Mouse (Mus musculus) megakaryocyte-erythroid progenitor cell, adult 5-6 weeks (primary cell): ENCODE measurements around the gene Dtx4. TPM values are rescaled to one million over a fixed set of nuclear protein-coding genes. Genes with fewer than 3 reads are reported as not detected.

ENCODE experiments used
- ATAC-seq: replicated peaks from 2 replicates; pipeline ENCODE4 v1.8.0; 2016; ENCODE audit warnings: mild to moderate bottlenecking, inconsistent platforms; ENCODE audit not compliant: severe bottlenecking, poor library complexity, low FRiP score, low TSS enrichment
- total RNA-seq, 2 experiments: library from RNA; stranded (forward) in 1 of 2; stranded (reverse) in 1 of 2; fragments of 200-1000, 215-1000 nt in 1 of 2; fragments of >200 nt in 1 of 2; fragmentation: Nextera tagmentation in 1 of 2; gene quantifications; 2 replicates each; pipeline ENCODE4 v1.2.3; 2014 to 2017

Gene Dtx4
- total RNA-seq, 2 experiments from 2014 or later, result not detected

DNA sequence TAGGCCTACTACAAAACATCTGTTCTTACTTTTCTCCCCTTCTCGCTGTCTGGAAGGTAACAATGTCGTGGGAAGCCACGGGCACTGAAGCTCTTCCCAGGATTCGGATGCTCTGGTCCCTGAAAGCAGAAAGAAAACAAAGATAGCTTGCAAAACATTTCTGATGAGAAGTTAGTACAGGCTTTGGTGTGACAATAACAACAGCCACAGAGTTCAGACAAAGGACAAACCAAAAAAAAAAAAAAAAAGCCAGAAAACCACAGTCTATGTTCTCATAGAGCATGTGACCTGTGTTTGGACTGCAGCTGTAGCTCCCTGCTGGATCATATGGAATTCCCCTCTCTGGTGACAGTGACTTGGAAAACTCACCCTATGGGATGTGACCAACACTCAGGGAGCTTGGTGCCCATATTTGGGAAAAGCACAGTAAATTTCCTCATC is 28.0 kb downstream of the Dtx4 start:
- no peak for ATAC-seq

DNA sequence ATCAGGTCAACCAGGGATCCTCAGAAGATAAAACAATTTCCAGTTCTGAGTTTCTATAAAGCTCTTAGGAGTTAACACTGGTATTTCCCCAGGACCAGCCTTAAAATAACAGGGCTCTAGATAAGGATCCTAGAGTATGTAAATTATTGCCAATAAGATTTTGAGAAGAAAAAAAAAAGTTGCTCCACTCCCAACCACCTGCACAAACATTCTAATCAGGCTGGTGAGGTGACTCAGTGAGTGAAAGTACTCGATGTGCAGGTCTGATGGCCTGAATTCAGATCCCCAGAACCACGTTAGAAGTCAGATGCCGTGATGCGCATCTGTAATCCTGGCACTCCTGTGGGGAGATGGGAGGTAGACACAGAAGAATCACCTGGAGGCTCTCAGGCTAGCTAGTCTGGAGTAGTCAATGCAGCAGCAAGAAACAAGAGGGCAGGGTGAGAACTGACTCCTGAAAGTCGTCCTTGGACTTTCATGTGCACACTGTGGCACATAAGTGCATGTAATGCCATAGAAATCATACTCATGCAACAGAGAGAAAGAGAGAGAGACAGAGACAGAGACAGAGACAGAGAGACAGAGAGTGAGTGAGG is 28.8 kb downstream of the Dtx4 start:
- no peak for ATAC-seq

DNA sequence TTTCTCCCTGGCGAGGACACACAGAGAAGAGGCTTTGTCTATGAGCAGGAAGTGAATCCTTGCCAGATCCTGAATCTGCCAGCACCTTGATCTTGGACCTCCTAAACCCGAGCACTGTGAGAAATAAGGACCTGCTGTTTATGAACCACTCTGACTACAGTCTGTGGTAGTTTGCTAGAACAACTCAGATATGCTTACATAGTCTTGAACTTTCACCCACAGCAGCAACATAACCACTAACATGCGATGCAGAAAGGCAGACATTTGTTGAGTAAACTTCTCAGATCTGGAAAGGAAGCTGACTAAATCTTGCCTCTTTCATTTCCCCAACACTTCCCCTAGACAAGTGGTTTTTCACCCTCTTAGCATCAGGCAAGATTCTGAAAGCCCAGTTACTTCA is 29.4 kb downstream of the Dtx4 start:
- ATAC-seq, result no peak

DNA sequence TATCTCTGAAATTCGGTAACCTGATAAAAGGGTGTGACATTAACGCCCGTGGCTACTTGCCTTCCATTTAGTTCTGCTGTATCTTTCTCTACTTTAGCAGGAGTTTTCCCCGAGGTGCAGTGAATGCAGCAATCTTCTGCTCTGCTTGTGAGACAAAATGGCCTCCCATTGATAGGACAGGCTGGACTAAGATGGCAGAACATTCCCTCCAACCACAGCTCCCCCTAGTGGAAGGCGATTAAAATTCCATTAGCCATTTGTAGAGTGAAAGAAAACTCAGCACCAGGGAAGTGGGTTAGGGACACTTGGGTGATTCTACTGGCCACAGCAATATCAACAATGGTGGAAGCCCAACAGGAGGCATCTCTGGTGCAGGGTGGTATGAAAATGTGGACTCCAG is 33.8 kb downstream of the Dtx4 start:
- peak; percentile 39; the same call in 1 of the 2 replicates for ATAC-seq

DNA sequence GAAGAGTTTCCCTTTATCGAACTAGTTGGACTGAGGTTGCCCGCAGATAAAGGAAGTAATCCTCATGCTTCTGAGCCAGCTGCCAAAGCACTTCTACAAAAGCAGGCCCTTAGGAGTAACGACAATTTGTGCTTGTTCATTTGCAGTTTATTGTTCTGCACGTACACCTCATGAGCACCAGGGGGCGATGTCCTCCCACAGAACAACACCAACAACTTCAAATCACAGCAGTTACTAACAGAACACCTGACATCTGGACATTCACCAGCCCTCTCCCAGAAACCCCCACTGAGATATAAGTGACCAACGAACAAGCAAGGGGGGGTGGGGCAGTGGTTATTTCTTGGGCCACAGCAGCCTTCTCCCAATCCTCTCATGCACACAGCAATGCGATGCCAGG is 35.0 kb downstream of the Dtx4 start:
- ATAC-seq, result peak; percentile 73

DNA sequence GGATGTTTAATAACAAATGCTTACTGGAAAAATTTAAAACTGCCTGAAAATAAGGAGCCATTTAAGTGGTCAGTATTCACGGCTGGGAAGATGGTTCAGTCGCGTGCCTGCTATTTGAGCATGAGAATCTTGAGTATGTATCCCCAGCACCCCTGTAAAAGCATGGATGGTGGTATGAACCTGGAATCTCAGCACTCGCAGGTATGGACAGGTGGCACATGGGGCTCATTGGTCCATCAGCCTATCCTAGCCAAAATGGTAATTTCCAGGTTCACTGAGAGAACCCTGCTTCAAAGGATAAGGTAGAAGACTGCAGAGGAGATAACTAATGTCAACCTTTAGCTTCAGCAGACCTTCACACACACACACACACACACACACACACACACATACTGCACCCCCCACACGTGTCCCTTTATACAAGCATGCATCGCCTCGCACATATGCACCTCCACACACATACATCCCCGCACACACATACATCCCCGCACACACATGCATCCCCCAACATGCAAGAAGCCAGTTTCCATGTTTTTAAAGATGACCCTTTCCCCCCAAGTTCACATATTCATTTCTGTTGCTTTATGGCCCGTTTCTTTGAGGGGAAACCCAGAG is 35.6 kb downstream of the Dtx4 start:
- ATAC-seq, result no peak

DNA sequence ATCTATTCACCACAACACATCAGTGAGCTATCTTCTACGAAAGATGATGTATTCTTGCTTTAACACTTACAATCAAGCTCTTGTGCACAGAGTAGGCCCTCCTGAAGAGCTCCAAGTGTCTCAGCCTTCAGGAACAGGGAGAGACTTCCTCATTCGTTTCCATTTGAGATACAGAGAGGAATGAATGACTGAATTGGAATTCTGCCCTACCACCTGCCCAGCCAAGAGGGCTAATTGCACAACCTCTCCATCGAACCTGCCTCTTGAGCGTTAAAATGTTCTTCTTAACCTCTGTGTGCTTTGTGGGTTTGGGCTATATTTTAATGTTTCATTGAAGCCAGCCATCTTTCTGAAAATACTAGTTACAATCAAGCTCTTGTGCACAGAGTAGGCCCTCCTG is 36.6 kb downstream of the Dtx4 start:
- ATAC-seq, result no peak

DNA sequence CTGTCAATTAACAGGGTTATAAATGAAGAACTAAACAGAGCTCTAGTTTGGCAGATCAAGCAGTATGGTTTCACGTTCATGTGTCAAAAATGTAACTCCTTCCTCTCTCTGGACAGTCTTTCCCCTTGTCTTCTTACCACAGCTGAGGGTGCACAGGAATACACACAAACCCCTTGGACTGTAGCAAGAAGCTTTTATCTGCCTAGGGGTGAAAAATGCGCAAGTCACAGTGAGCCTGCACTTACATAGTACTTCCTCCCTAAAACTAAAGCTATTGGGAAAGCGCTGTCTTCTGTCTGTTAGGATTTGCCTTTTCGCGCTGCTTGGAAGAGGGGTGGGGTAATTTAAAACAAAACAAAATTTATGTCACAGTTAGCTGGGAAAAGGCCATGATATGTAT is 37.1 kb downstream of the Dtx4 start:
- no peak for ATAC-seq

DNA sequence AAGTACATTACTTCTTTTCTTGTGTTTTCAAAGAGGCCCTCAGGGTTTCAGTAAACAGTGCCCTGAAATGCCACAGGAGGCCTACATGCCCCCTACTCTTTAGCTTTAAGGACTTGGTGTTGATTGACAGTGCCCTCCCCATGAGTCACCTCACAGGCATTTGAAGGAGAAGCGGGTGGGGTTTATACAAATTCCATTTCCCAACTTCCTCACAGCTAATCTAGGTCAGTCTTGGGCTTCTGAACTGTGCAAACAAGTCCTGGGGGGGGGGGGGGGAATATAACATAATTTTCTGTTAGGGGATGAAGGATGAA is 37.6 kb downstream of the Dtx4 start:
- ATAC-seq, result no peak

DNA sequence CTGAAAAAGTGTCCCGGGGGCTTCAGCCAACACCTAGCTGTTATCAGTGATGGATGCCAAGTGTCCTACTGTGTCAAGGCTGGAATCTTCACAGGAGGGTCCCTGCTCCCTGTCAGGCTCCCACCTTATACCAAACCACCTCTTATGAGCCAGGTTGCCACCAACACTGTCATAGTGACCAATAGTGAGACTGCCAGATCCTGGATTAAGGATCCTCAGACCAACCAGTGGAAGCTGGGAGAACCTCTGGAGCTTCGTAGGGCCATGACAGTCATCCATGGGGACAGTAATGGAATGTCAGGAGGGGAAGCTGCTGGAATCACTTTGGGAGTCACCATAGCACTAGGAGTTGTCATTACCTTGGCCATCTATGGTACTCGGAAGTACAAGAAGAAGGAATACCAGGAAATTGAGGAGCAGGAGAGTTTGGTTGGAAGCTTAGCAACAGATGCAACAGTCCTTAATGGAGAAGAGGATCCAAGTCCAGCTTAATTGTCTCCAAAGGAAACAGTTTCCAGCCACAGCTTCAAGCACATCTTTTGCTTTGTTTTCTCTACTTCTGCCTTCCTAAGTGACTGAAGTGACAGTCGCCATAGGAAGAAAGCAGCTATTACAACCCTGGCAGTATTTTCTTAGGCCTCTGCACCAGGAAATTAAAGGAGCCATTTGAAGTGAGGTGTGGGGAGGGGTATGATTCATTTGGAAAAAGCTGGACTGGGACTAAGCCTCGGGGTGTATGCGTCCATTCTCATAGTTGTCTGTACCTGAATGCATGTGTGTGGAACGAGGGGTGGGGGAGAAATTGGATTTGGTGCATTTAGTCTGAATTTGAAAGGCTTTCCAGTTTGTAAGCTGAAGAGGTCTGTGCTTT is 38.2 kb downstream of the Dtx4 start:
- no peak for ATAC-seq

DNA sequence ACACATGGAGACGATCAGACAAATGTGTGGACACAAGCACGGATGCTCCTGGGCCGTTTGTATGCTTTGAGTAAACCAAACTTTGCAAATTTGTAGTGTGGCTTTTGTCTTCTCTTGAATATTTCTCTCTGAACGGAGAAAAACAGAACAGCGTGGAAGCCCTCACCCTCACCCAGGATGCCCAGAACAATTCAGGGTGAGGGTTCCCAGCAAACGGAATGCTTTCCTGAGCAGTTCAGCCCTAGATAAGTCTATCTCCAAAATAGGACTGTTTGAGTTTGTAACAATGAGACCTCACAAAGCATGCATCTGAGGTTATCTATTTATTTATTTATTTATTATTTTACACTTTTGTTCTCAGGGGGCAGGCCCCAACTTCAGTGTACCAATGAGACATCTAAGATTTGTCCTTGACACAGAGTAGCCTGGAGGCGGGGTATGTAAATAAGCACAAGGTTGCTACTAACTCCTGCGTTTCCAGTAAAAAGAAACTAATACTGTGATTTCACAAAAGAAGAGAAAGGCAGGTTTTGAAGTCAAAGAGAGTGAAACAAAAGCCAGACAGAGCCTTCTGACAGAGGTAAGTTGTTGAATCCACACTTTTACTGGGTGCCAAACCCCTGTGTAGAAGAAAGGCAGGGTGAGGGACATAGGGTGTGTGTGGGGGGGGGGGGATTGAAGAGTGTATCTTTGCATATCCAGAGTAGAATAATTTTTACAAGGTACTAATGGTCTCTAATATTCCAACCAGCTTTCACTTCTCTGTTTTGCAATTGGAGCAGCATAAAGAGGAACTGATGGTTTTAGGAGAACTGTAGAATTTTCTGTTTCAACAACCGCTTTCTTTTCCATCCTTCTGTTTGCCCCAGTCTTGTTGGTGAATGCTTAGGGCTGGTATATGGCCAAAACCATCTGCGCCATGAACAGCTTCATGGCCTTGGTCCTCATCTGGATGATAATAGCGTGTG is 40.7 kb downstream of the Dtx4 start, which contains the start of gene Mpeg1:
Gene Mpeg1, plus strand, starts transcription at position 498 of the 968 bp plus-strand sequence.
- no peak for ATAC-seq

DNA sequence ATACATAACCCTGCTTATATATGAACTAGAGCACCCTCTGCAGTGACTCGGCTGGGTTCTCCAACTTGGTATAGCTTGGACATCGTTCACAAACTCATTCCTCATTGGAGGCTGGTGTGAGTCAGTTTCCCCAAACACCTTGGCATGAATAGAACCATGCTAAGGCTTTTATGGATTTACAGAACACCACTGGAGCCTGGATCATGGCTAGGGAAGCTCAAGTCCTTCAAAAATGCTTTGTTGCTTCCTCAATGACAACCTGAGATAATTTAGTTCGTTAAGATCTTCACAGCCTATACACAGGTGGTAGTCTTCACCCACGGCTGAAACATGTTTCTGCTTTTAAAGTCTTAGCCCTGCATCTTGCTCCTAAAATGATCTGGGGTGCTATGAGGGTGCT is 41.7 kb downstream of the Dtx4 start:
- no peak for ATAC-seq

DNA sequence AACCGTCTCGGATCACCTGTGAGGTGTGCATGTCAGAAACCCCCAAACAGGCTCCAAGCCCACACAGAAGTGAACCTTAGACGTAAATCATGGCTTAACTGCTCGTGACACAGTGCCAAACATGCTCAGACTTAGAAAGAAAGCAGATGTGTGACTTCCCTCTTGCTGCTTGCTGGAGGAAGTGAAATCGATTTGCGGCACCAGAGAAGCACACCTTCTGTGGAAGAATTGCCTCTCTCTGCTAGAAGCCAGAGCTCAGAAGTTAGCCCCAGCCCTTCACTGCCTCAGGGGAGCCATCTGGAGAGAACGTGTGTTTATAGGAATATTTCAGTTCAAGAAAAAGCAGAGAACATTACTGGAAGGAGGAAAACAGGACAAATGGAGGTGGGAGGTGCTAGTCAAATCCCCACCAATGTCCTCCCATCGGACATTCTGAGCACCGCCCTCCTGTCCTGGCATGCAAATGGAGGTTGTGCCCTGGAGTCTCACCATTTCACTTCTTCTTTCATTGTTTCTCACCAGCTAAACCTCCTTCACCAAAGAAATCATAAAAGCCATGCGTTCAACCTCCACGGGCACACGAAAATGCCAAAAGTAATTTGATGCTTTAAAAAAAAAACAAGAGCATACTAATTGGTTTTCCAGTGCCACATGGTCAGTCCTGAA is 43.7 kb downstream of the Dtx4 start:
- 0 out of 2 replicates have a peak, but pooled peaks have one; percentile 22 for ATAC-seq

DNA sequence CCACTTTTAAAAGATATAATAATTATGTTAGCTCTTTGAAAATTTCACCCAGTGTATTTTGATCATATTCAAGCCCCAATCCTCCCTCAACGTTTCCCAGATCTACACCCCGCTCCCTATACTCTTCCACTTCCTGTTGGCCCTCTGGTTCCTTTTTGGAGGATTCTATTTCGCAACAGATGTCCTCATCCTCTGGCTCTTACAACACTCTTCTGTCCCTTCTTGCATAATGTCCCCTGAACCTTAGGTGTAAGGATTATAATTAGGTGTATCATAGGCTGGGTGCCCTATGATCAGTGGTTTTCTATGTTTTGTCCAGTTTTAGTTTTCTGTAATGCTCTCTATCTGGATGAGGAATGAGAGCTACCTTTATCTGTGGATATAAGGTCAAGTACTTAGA is 56.2 kb downstream of the Dtx4 start:
- ATAC-seq, result no peak

DNA sequence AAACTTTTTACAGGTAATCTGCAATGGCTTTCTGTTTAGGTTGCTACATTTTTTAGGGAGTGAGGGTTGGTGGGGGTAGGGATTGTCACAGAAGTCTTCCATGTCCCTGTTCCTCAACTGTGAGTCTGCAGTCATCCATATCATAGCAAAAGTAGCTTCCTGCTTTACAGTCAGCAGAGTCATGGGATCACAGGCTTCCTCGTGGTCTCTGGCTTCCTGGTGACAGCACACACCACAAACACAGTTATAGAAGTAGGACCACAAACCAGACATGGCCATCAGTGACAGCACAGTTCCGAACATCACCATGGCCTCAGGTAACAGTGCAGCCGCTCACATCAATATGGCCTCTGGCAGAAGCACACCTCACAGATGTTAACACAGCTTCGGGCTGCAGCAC is 58.7 kb downstream of the Dtx4 start:
- no peak for ATAC-seq

DNA sequence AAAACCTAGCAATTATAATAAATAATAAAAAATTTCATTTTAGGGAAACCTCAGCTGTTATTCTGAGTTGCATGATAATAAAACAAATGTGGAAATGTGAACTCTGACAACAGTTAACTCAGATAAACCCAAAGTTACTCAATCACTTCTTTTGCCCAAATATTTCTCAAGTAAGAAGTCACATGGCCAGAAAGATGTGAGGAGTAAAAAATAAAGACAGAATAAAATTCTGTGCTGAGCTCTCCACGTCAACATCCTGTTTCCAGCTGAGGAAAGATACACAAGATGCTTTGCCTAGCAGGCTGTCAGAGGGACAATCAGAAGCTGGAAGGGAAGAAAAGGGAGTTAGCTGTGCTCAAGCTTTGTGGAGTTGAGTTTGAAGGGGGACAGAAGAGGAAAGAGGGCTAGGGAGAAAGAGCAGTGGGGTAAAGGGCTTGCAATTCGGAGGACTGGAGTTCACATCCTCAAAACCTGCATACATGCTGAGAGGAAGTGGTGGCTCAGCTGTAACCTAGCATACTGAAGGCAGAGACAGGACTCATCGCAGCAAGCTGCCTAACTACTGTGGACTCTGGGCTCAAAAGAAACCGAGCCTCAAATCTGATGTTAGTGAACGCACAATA is 61.0 kb downstream of the Dtx4 start:
- ATAC-seq, result no peak

DNA sequence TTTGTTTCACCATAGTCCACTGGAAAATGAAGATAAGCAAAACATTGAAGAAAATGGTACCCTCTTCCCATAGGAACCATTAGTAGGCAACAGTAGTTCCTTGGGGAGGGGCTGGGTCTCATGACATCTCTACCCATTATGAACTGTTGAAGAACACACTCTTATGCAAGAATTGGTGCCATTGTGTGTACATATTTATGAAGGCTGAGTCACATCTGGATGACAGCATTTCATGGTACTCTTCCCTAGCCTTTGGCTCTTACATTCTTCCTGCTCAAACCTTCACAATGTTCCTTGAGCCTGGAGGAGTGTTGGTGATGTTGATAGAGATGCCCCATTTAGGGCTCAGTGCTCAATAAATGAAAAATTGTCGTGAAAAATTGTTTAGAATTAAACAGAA is 61.7 kb downstream of the Dtx4 start:
- ATAC-seq, result no peak

DNA sequence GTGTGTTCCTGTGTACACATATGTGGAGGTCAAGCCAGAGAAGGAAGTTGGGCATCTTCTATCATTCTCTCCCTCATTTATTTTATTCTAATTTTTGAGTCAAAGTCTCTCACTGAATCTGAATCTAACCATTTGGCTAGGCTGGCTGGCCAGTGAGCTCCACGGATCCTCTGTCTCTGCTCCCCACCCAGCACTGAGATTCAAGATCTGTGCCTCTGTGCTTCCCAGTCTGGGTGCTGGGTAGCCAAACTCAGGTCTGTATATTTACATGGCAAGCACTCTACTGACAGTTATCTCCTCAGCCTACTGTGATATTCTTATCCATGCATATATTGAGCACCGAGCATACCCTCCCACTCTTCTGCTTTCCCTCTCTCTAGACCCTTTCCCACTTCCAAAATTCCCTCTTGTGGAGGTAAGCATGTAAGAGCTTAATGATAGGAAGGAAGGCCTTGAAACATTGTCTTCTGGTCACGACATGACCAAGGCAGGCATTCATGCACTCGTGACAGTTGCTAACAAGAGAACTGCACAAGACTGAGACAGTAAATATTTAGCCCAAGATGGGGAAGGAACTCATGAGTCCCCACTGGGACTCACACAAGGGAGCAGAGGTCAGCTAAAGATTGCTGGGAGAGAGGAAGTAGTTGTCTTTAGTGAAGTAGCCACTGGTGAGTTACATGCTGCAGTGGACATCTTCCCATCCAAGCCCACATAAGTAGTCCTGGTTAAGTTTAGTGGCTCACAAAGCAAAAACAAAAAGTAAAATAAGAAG is 65.3 kb downstream of the Dtx4 start:
- ATAC-seq, result no peak
